Mouse (Mus musculus) adrenal gland, adult 18-20 months (tissue): ENCODE measurements around the gene F12. TPM values are rescaled to one million over a fixed set of nuclear protein-coding genes. Genes with fewer than 3 reads are reported as not detected.
A peak's percentile ranks its signal among the peaks of the same experiment; 100 is the strongest.

ENCODE experiments used
- DNase-seq, 2 experiments: peaks; one replicate each; pipeline ENCODE4 v3.0.0; 2021 to 2022; ENCODE audit warnings: low spot score in 2 of 2
- total RNA-seq, 2 experiments: library from RNA; stranded (reverse); gene quantifications; 1 replicate in 1 of 2; 2 replicates in 1 of 2; pipeline ENCODE4 v1.2.3; 2021

F12 gene
- total RNA-seq, 2 experiments from 2014 or later, result not detected

DNA sequence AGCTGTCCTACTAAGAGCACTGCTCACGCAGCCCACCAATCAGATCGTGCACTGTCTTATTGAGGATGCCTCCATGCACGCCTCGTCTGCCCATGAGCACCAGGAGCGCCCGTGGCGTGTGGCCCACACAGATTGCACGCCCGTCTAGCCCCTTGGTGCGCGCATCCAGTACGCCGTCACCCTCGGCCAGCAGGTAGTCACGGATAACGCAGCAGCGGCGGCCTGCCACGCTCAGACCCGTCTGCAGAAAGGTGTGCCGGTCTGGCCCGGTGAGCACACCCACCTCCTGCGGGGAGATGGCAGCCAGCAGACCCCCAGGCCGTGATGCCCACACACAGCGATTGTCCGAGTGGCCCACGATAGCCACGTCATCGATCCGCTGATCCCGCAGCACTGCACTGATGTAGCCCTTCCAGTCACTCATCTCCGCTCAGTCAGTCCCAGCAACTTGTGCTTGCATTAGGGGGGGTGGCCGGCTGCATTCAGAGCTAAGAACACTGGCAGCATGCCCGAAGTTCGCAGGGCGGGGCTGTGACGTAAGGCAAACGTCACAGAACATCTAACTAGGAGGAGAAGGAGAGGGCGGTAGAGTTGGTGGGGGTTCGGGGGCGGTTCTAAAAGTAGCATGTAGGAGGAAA is 11.7 kb downstream of the F12 start, which contains the start of gene Pfn3:
TSS of gene Pfn3 (minus strand) at position 490 of the 638 bp plus-strand sequence.
- no peak for DNase-seq

DNA sequence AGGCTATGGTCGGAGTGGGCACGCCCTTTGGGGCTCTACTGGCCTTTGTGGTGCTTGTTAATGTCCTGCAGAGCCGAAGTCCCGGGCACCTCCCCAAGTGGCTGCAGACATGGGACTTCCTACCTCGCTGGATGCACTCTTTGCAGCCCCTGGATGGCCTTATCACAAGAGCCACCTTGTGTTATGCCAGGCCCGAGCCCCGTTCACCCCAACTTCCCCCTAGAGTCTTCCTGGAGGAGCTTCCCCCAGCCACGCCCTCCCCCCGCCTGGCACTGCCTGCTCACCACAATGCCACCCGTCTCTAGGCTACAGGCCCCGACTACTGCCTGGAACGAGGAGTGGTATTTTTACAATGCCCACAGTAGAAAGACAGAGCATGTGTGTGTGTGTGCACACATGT is 13.3 kb downstream of the F12 start:
- no peak for DNase-seq

DNA sequence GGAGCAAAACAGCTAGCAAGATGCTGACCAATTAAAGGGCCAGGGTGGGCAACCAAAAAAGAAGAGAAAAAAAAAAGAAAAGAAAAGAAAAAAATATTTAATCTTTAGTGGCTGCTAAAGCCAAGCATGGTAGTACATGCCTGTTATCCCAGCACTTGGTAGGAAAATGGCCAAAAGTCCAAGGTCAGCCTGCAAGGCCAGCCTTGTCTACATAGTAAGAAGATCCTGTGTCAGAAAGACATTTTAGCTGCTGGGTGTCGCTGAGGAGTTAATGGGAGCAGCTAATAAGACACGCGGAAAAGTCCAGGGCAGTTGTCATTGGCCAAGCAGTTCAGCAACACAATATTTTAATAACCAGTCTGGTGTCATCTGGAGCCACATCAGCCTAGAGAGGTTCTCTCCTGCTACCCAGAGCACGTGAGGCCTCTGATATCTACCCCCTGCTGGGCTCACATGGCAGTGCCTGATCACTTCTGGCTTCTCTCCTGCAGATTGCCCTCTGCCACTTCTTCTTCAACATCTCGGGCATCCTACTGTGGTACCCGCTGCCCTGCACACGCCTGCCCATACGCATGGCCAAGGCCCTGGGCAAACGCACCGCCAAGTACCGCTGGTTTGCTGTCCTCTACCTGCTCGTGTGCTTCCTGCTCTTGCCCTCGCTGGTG is 13.8 kb downstream of the F12 start:
- DNase-seq, result no peak

DNA sequence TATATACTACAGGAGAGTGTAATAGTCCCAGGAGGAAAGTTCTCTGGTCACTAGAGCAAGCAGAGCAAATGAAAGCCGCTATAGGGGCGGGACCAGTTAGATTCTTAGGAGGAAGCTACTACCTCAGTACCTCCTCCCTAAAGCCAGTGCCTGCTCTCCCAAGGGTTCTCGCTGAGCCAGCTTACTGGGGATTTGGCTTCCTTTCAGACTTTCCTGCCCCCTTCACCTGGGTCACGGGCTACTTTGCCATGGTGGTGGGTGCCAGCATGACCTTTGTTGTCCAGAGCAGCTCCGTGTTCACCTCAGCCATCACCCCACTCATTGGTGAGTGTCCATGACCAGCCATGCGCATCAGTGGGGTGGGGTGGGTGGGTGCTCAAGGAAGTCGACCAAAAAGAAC is 14.8 kb downstream of the F12 start:
- no peak for DNase-seq

DNA sequence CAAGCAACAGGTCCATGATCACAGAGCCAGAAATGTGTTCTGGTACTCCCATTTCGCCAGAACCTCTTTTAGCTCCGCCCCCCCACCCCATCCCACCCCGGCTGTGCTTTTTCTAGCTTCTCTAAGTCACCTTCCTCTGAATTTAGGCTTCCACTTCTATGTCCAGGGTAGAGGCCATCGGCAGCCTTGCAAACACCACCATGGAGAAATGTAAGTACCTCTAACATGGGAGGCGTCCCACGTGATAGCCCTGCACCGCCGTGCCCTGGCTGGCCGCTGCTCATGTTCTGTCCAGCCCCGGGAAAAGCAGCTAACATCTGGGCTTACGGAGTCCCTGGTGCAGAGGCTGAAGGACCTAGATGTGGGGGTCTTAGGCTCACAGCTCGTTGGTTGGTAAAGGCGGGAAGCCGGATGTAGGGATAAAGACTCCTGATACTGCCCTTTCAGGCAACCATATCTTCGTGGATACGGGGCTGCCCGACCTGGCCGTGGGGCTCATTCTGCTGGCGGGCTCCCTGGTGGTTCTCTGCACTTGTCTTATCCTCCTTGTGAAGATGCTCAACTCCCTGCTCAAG is 18.0 kb downstream of the F12 start:
- no peak for DNase-seq

DNA sequence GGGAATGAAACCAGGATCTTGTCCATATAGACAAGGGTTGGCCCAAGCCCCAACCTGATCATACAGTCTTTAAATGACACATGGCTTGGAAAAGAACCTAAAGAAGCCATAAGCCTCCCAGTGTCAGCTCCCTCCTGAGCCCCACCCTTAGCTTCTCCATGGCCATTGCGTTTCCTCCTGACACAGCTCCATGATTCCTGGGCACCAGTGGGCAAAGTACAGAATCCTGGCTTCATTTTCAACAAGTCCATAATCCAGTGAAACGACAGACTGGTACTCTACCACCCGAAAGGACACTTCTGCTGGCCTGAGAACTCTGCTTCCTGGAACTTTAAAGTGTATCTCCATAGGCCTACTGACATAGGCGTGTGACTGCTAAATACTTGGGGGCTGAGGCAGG is 19.3 kb downstream of the F12 start:
- DNase-seq, result no peak

DNA sequence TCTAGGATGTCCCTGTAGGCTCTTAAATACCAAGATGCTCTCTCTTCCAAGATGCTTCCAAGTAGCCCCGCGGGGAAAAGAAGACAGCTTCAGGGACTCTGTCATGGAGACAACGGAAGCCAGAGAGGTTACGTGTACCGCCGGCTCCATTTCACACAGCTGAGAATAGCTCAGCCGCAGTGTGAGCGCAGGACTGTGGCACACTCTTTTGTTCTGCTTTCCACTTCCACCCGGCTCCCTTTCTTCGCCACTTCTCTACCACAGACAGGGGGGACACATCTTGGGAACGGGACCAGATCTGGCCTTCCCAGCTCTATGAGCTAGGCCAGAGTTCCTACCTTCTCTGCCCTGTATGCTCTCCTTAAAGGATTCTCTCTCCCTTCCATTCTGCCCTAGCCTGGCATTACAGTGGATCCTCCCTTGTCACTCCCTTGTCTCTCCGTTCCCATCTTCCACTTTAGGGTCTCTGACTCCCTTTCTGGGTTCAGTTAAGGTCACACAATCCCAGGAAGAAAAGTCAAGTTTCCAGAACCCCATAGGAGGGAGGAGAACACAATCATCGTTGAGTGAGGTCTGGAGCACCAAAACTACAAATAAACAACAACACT is 20.7 kb downstream of the F12 start:
- DNase-seq, result no peak

DNA sequence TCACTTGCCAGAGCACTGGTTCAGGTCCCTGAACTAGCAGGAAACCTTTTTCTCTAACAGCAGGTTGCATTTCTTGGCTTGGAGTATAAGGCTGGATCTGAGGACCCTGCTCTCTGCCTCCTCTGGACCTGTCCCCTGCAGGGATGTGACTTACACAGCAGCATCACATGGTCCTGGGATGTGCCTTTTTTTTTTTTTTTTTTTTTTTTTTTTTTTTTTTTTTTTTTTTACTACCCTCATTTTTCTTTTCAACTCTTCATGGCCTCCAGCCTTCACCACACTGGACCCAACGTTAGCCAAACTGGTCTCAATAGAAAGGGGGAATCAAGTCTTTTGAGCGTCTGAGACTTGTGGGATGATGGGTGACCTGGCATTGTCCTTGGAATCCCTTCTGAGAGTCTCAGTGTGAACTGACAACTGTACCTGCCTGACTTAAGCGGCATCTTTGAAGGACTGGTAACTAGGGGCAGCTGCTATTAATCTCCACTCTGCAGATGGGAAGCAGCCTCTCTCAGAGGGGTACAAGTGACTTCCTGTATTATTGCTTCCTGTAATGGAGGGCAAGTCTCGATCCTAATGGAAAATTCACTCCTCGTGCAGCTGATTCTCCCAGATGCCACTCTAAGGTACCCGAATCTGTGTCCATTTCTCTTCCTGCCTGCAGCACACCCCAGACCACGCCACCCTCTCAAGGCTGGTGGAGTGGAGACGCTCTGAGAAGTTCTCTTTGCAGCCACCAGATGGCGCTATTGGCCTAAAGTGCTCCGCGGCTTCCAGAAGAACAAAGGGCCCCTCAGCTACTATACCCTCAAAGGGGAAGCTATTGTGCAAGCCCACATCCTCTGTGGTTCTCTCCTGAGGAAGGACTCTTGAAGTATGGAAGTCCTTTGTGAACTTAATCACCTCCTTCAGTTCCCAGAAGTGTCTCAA is 21.5 kb downstream of the F12 start:
- DNase-seq, result peak; percentile 75 to 79

DNA sequence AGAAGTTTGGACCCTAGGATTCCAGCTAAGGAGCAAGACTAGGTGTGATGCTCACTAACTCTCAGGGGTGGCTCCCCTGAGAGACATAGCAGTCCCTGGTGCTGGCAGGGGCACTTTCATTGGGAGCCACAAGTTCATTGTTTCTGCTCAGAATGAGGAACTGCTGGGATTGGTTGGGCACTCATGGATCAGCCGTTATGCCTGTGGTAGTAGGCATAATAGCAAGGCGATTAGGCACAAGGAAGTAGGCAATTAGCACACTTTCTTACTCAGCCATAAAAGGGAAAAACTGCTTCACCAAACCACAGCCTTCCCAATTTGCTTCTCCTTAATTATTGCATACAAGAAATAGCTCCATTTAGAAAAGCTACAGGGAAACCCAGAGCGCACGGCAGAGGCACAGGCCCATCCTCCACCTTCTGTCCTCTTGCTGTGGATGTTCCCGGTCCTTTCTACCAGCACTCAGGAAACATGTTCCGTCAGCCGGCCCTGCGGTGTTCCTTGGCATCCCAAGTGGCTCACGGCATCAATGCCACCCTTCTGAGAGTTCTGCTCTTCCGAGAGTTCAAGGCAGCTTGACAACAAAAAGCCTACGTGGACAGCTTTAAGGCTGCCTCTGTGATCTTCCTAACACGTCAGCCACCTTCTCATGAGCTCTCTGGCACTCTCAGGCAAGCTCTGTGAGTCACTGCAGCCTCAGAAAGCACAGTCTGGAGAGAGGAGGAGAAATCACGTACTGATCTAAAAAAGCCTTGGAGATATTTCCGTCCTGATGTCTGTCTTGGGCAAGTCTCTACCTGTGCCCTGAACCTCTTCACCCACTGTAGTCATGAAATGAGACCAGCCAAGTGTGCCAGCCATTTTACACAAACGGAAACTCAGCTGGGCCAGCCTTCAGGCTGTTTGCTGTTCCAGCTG is 22.4 kb downstream of the F12 start:
- no peak for DNase-seq

DNA sequence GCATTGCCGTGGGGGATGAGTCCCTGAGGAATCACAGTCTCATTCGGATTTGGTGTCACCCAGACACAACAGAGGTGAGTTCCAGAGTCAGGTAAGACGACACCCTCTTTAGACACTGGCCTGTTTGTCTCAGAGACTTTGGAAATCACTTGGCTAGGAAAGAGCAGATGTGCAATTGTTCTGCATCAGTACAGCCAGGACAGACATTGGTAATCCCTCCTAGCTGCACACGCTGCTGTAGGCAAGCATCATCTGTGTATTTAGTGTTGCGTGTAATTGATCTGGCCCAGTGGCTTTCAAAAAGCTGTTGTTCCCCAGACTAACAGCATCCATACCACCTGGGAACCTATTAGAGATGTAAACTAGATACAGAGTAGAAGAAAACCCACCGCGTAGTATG is 23.3 kb downstream of the F12 start:
- DNase-seq, result no peak

DNA sequence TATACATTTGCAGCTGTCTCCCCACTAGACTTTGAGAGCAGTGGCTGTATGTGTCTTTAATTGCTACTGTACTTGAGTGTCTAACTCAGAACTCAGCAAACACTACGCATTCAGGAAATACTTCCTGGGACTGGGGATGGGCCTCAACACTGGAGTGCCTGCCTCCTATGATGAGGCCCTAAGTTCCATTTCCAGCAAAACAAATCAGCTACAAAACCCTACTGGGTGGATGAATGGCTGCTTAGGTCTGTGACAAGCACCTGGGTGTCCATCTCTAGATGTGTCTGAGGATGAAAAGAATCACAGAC is 26.6 kb downstream of the F12 start:
- DNase-seq, result no peak

DNA sequence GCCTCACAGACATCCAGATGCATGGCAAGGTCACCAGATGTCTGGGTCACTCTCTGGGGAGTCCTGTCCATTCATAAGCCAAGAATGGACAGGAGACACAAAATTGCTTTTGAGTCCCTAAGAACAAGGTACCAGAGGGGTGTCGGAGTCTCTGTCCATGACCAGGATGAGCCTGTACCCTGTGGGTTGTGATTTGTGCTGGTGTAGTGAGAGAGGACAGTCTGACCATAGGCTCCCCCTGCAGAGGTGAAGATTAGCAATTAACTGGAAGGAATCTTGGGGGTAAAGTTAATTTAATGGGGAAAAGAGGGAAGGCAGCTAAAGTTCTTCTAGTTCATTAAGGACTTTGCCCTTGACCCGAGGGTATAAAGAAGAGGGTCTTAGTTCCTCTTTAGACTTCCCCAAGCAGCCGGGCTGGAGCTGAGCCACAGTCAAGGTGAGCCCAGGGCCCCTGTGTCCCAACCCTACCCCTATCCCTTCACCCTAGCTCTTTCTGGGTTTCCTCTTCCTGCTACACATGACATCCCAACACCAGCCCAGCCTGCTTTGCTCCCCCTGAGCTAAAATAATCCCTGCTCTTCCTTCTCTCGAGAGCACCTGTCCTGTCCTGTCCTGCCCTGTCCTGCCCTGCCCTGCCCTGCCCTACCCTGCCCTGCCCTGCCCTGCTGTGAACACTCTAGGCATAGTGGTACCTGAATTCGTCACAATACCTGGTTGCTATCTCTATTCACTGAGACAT is 27.1 kb downstream of the F12 start:
- DNase-seq, result no peak

DNA sequence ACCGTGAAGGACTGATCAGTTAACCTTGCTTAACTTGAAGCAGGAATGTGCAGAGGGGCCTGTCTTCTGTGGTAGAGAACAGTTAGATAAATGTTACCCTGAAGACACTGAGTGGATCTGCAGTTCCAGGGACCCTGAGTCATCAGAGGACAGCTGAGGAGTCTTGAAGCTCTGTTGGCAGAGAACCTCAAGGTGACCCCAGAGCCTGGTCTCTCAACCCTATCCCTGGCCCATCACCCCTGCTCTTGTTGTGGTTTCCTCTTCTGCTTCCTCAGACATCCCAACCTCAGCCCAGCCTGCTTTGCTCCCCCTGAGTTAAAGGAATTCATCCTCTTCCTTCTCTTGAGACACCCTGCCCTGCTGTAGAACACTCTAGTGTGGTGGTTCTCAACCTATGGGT is 28.5 kb downstream of the F12 start, which contains the start of gene Slc34a1:
TSS of gene Slc34a1 (plus strand) at position 100 of the 400 bp plus-strand sequence.
- no peak for DNase-seq

DNA sequence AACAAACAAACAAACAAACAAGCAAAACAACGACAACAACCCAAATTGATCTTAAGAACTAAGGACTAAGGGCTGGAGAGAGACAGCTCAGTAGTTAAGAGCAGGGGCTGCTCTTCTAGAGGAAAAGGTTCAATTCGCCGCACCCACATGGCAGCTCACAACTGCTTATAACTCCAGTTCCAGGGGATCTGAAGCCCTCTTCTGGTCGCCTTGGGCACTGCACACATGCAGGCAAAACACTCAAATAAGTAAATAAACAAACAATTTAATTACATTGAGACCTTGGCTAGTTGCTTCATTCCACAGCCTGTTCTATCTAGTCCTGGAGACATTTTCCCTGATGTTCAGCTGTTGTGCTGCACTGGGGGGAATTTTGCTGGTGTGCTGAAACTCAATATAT is 33.7 kb downstream of the F12 start:
- no peak for DNase-seq

DNA sequence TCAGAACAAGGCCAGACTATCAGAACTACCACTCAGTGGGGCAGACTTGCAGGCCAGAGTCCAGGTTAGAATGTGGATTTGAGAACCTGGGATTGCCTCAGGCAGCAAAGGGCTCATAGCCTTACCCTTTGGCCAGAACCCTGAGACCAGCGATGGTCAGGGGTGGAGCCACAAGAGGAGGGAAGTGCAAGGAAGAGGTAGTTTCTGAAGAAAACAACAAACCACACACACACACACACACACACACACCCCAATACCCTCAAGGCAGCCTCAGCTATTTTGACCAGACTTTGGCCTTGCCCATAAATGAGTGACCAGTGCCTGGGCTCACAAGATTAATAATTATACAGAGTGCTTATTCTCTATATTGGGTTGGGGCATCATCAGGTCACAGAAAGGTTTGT is 35.0 kb downstream of the F12 start:
- no peak for DNase-seq

DNA sequence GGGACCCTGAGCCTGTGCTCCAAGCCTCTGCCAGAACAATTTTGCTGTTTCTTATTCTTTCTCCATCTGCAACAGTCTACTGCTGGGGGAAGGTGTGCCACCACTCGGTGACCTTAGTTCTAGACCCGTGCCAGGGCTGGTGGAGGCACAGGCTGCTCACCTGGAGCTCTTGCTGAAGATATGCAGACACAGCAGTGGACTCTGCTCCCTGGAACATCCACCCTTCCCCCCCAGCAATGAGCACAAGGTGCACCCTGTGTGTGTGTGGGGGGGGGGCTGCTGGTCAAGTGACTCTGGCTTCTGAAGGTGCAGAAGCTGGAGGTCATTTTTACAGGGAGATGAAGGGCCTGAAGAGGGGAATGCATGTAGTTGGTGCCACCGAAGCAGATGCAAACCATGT is 35.9 kb downstream of the F12 start:
- no peak for DNase-seq

DNA sequence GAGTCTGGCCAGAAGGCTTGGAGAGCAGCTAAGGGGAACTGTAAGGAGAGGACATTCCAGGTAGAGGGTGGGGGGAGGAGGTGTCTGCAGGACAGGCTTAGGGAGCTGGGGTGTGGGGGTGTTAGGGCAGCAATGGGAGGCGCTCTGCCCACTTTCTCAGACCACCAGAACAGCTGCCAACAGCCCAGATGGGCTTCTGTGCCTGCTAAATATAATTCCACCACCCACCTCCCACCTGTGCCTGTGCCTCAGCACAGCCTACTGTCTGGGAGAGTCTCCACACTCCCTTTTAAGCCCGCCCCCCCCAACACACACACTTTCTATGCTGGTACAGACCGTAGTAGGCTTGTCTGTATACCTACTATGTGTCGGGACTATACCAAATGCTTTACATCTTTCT is 44.8 kb downstream of the F12 start:
- DNase-seq, result no peak

DNA sequence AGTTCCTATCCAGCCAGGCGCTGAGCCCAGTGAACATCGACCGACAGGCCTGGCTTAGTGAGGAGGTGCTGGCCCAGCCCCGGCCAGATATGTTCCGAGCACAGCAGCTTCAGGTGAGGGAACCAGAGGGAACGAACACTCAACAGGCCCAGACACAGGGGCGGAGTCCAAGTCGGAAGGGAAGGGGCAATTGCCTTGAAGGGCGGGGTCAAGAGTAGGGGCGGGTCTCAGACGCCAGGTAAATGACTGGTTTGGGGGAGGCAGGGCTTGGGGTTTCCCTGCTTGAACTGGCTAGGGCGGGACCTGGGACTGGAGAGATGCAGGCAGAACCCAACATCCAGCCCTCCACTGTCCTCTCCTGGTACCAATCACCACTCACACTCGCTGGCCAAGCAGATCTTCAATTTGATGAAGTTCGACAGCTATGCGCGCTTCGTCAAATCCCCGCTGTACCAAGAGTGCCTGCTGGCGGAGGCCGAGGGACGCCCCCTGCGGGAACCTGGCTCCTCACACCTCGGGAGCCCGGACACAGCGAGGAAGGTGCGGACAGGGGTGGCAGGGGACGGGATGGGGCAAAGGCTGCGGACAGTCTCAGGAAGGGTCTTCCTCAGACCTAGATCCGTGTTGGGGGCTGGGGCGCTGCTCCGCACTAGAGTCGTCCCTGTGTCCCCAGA is 47.5 kb downstream of the F12 start:
- DNase-seq, result no peak

DNA sequence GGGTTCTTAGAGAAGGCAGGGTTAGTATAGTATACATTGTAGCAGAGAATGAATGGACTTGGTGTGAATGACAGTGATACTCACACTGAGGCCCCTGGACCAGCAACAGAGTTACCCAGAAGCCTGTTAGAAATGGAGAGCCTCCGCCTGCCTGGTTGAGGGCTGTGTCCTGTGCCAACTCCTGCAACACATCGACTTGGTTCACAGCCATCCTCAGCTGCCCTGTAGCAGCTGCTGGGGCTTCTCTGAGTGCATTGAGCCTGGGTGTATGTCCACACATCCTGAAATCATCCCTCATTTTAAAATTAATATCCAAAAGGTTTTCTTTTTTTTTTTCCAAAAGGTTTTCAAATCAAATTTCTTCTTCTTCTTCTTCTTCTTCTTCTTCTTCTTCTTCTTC is 50.7 kb downstream of the F12 start:
- no peak for DNase-seq
